Mouse (Mus musculus) embryonic stem cell, embryonic (primary cell): ENCODE data around the gene Olfr229.
"Not testable (repeated sequence)": the region's sequence is repeated elsewhere in the genome, so short reads cannot be mapped to it uniquely, and the experiment has no call there.

ENCODE experiments used
- CTCF ChIA-PET, 4 experiments: fragments of 300-600 bp in 2 of 4; fragments of 350-600 bp in 2 of 4; sonication (Branson Sonifier 250); formaldehyde crosslinking; loops; one replicate each; lab custom pipeline; 2022; ENCODE audit warnings: inconsistent platforms in 2 of 4; lab: Charles Lee
- POLR2A ChIA-PET, 4 experiments: fragments of 300-600 bp in 2 of 4; fragments of 350-600 bp in 2 of 4; sonication (Branson Sonifier 250); formaldehyde crosslinking; loops; one replicate each; lab custom pipeline; 2022; ENCODE audit warnings: antibody characterized with exemption in 4 of 4, inconsistent platforms in 1 of 4; lab: Charles Lee

Olfr229 gene

DNA sequence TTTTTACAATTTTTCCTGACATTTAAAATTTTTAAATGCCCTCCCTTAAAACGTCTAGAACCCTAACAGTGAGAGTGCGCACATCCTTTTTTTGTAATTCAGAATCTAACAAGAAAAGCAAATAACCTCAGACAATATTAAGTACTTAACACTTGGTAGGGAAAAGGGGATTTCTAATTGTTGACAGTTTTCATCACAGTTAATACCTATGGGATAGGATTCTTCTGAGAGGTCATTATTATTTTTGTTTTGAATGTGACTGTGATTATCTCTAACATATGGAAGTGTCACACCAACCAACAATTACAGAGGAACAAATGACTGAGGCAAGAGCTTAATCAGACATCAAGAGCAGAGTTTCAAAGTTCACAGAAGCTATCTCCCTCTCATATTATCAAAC lies at the start of gene Olfr229:
TSS of gene Olfr229 (plus strand) at position 301 of the 400 bp plus-strand sequence.
- ChIA-PET POLR2A (no interaction called here), CTCF (no interaction called here)

DNA sequence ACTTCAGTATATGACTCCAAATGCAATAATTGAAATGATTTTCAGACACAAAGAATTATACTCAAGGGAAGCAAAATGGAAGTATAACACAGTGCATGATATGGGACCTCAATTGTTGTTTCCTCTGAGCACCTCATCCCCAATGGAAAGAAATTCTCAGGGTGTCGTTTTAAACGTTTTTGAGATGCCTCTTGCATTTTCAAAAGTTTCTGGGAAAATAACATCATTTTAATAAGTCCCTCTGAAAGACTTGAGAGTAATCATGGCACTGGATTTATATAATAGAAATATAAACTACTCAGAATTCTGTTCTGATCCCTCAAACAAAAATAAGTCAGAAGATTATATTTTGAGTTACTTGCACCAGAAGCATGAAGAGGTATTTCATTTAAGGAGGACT lies 41.0 kb upstream of the Olfr229 start, which contains the start of gene Olfr972:
TSS of gene Olfr972 (plus strand) at position 301 of the 400 bp plus-strand sequence.
- ChIA-PET POLR2A (no interaction called here), CTCF (no interaction called here)

DNA sequence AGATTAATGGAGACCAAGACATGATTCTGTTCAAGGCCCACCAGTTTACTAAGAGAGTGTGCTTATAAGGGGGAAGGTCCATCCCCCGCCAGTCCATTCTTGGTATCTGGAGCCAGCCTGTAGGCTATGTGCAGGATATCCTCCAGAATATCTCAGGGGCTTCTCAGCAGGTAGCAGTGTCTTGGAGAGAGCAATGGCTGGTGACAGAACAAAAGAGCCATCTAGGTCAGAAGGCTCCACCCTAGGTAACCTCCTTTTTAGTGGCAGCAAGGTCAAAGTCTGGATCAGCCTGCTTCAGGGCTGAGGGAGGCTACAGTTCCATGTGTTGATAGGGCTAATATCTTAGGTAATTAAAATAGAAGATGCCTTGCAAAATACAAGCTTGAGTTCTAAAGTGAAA lies 35.1 kb upstream of the Olfr229 start:
- POLR2A ChIA-PET, CTCF ChIA-PET: not testable (repeated sequence)

- CTCF ChIA-PET, POLR2A ChIA-PET: not testable (repeated sequence)
These were observed 29.4 kb upstream of the Olfr229 start for GRCm38 (mm10) chr9:39877541-39878396.

DNA sequence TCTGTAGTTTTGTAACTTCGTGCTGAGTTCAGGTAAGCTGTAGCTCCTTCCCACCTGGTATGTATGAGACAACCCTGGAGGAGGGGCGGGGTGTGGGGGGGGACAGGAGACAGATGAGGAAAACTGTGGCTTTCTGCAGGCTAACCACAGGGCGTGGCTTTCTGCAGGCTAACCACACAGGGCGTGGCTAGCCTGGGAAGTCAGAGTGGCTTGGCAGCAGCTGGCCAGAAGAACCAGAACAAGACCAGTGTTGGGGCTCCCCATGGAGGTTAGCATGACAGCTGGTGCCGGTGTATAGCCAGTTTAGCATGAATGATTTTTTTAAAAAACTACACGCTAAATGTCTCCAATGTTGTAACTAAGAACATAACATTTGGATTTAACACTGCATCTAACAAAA lies 2.0 kb upstream of the Olfr229 start:
- POLR2A ChIA-PET, result interaction anchor here in 1 of 4 experiments (0.7 kb wide), 1 partner anchor 529 kb away, joined by 3 read pairs; no protein-coding TSS in a partner anchor
- CTCF ChIA-PET, result interaction anchor here in 2 of 4 experiments (0.6 to 0.7 kb wide), 2 partner anchors 576 to 866 kb away, joined by 3 to 5 read pairs; no protein-coding TSS in a partner anchor

DNA sequence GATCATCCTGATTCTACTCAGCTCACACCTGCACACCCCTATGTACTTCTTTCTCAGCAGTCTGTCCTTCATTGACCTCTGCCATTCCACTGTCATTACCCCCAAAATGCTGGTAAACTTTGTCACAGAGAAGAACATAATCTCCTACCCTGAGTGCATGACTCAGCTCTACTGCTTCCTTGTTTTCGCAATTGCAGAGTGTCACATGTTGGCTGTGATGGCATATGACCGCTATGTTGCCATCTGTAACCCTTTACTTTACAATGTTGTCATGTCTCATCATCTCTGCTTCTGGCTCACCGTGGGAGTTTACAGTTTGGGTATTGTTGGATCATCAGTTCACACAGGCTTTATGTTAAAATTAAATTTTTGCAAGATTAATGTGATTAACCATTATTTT lies 2.8 kb downstream of the Olfr229 start:
- CTCF ChIA-PET, result no interaction called here

DNA sequence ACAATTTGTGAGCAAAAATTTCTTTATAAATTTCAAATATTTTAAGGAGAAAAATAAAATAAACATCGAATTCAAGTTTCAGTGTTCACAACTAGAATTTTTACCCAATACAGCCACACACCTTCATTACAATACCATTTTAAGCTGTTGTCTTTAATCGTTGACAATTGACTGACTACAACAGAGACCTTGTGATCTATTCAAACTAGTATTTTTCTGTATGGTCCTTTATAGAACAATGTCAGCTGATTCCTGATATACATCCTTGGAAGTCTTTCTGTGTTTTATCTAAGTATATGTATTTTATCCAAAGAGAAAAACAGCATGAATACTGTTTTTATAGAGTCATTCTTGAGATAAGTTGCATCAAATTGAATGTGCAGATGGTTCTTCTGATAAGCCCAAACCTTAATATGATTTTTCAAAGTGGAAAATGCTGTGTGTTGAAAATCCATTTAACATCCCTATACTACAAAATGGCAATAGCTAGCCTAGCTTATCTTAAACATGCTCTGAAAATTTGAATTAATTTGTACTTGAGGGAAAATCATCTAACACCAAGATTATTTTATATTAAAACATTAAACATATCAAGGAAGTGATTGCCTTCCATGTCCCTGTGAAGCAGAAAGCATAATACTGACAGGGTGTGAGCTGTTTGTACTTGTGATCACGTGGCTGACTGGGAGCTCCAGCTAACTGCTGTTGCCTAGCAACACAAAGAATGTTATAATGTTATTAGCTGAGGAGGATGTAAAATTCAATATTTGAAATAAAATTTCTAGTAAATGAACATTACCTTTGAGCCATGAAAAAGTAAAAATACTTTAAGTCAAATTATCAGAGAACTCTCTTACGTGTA lies 21.1 kb downstream of the Olfr229 start:
- CTCF ChIA-PET, POLR2A ChIA-PET: not testable (repeated sequence)

More for the DNA sequence above, 2.8 kb downstream of the Olfr229 start:
- POLR2A ChIA-PET, result no interaction called here

DNA sequence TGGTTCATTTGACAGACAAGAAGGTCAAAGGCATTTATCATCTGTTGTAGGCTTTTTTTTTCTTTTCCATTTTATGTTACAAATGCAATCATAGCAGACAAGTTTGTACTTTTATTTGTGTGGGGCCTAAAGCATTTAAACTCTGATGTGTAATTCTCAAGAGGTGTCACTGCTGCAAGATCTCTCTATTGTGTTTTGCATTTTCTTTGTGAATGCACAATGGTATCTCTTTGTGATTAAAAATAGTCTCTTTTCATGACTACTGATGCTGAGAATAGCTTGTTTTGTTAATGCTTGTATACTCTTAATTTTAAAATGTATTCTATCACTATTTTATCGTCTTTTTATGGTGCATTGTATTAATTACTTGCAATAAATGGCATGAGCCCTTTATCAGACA lies 21.7 kb downstream of the Olfr229 start:
- POLR2A ChIA-PET, CTCF ChIA-PET: not testable (repeated sequence)

GRCm38 (mm10) chr9:39937201-39937600 lies 30.1 kb downstream of the Olfr229 start, which contains the start of gene Olfr974:
Gene Olfr974 (plus strand): TSS chr9:39937501.
- ChIA-PET CTCF (no interaction called here), POLR2A (no interaction called here)

DNA sequence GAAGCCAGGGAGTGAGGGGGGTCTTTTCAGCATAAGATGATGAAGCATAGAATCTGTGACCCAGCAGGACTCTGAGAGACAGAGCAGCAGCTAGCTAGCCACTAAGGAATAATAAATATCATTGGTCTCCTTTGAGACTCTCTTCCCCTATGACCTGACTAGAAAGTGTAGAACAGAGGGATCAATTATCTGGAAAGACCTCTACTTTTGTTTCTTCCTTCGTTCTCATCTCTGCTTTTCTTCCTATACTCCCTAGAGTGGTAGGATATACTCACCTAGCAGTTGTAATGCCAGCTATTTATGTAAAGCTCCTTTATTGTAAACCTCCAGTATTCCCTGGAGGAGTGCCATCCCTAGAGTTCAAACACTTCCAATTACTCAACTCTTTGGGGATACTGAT lies 44.8 kb downstream of the Olfr229 start, which contains the start of gene Olfr975:
TSS of gene Olfr975 (minus strand) at position 101 of the 400 bp plus-strand sequence.
- ChIA-PET POLR2A (no interaction called here), CTCF (no interaction called here)

GRCm38 (mm10) chr9:39961033-39961432 lies 53.9 kb downstream of the Olfr229 start, which contains the start of gene Olfr976:
Gene Olfr976 (minus strand): TSS chr9:39961133.
- CTCF ChIA-PET, POLR2A ChIA-PET: not testable (repeated sequence)
